Mouse (Mus musculus) spleen, adult 2 months (tissue): ENCODE results near the gene Lrrc71. TPM values are rescaled to one million over a fixed set of nuclear protein-coding genes. Genes with fewer than 3 reads are reported as not detected.

Experiments
- DNase-seq, 2 experiments: peaks; one replicate each; pipeline versions ENCODE4 v3.0.0 to v3.0.0-alpha.2; 2012 to 2021; ENCODE audit warnings: low spot score in 2 of 2, low read depth in 1 of 2
- H3K27ac ChIP-seq: fragments of 200-500 bp; 2 replicates; pipeline ENCODE4 v1.5.1; 2012; ENCODE audit warnings: low read length, inconsistent platforms; ENCODE audit not compliant: insufficient read depth
- H3K27me3 ChIP-seq: fragments of 200-500 bp; 2 replicates; pipeline ENCODE4 v1.6.1; 2012; ENCODE audit warnings: mild to moderate bottlenecking, moderate library complexity, low read length, inconsistent platforms; ENCODE audit not compliant: control insufficient read depth, insufficient read depth
- H3K36me3 ChIP-seq: fragments of 200-500 bp; 2 replicates; pipeline ENCODE4 v1.6.1; 2012; ENCODE audit warnings: mild to moderate bottlenecking, low read length, inconsistent platforms; ENCODE audit not compliant: control insufficient read depth, insufficient read depth
- H3K4me1 ChIP-seq: fragments of 200-500 bp; 2 replicates; pipeline ENCODE4 v1.6.1; 2011; ENCODE audit warnings: inconsistent platforms; ENCODE audit not compliant: control insufficient read depth, insufficient read depth, insufficient read length
- H3K4me3 ChIP-seq: fragments of 200-500 bp; 2 replicates; pipeline ENCODE4 v1.5.1; 2011; ENCODE audit warnings: mild to moderate bottlenecking, inconsistent platforms; ENCODE audit not compliant: insufficient read depth, insufficient read length; ENCODE audit errors: extremely low read depth
- CTCF ChIP-seq: fragments of 200-500 bp; IDR thresholded peaks from 2 replicates; pipeline ENCODE4 v1.5.1; 2011; ENCODE audit warnings: mild to moderate bottlenecking, inconsistent platforms; ENCODE audit not compliant: insufficient read depth, insufficient read length, insufficient replicate concordance; ENCODE audit errors: extremely low read depth
- POLR2A ChIP-seq: fragments of 200-500 bp; IDR thresholded peaks from 2 replicates; pipeline ENCODE4 v1.6.1; 2011; ENCODE audit warnings: low read depth, low read length, inconsistent platforms
- WGBS: fragments of 180-500 bp; shearing (Covaris S2); methylation state at CpG from one replicate; pipeline ENCODE4 v1.1.7; 2018; 5-methylcytosine and 5-hydroxymethylcytosine counted together
- polyA plus RNA-seq: library from polyadenylated mRNA; depleted of rRNA; stranded (reverse); fragments of >200 nt; gene quantifications from 2 replicates; pipeline ENCODE4 v1.2.3, GENCODE M21; 2012

Lrrc71 gene
- polyA plus RNA-seq, 1 experiment: 0.25 TPM

DNA sequence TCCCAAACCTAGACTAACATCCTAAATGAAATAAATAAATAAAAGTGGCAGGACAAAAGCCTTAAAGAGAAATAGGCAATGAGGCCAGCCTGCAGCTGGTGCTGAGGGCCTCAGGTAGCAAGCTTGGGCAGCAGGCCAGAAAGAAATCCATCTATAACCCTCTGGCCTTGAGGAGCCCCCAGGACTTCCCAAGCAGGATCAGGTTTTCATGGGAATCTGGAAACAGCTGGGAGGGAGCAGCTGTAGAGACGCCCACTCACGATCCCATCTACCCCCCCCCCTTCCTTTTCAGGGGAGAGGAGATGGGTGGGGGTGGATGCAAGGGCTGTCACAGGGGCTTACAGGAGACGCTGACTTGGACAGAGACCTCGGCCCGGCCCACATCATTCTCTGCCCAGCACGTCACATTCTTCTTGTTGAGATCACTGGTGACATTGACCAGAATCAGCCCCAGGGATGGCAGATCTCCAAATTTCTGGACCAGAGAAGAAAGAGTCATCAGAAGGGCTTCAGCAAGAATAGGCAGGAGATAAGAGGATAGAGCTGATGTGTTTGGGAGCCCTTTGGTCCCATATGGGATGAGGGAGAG lies 37.3 kb upstream of the Lrrc71 start:
- Histone ChIP-seq H3K4me1 (no peaks in the 10 kb centered on the region), H3K4me3 (no peak overlapping the region), H3K27me3 (no peaks in the 10 kb centered on the region), H3K36me3 (no peaks in the 10 kb centered on the region), H3K27ac (no peak overlapping the region)
- WGBS: 76% methylated on average over 6 of the region's 6 CpGs
- DNase-seq: no peak
- no peak for TF ChIP-seq CTCF
- no peak for TF ChIP-seq POLR2A

GRCm38 (mm10) chr3:87785156-87785555 lies 36.7 kb upstream of the Lrrc71 start:
- 57% methylated on average over 5 of the region's 5 CpGs for WGBS
- Histone ChIP-seq H3K4me1 (no peaks in the 10 kb centered on the region), H3K27me3 (no peaks in the 10 kb centered on the region), H3K36me3 (no peaks in the 10 kb centered on the region), H3K4me3 (no peak overlapping the region), H3K27ac (no peak overlapping the region)
- no peak for DNase-seq
- TF ChIP-seq CTCF (no peak), POLR2A (no peak)

- no peak for TF ChIP-seq CTCF
- no peak for TF ChIP-seq POLR2A
- H3K4me3 ChIP-seq: no peak overlapping the region
- H3K27me3 ChIP-seq: no peaks in the 10 kb centered on the region
- no peak overlapping the region for H3K27ac ChIP-seq
- no peak for DNase-seq
- WGBS: 88% methylated on average over 25 of the region's 25 CpGs
- H3K4me1 ChIP-seq: no peaks in the 10 kb centered on the region
- no peaks in the 10 kb centered on the region for H3K36me3 ChIP-seq
Observed at GRCm38 (mm10) chr3:87783282-87784023, 35.0 kb upstream of the Lrrc71 start.

DNA sequence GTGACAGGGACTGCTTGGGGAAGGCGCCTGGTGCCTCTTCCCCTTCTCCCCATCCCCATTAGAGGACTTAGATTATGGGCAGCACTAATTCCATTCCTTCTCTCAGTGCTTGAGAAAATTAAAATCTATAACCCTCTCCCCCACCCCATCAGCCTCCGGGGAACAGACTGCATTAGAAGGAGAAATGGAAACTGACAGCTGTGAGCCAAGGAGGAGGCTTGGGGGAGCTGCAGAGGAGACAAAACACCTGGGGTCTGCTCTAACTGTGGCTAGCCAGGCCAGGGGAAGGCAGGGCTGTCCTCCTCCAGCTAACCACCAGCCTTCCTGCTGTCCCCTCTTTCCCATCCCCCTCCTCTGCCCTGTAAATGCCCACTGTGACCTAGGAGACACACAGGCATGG lies 30.7 kb upstream of the Lrrc71 start:
- Histone ChIP-seq H3K36me3 (no peaks in the 10 kb centered on the region), H3K4me3 (no peak overlapping the region), H3K27ac (no peak overlapping the region), H3K27me3 (no peaks in the 10 kb centered on the region), H3K4me1 (no peaks in the 10 kb centered on the region)
- TF ChIP-seq CTCF (no peak), POLR2A (no peak)
- no peak for DNase-seq
- WGBS: 54% methylated on average over 2 of the region's 2 CpGs

GRCm38 (mm10) chr3:87778283-87778682 lies 29.9 kb upstream of the Lrrc71 start:
- Histone ChIP-seq H3K4me1 (no peaks in the 10 kb centered on the region), H3K27me3 (no peaks in the 10 kb centered on the region), H3K27ac (no peak overlapping the region), H3K4me3 (no peak overlapping the region), H3K36me3 (no peaks in the 10 kb centered on the region)
- WGBS: 74% methylated on average over 23 of the region's 23 CpGs
- TF ChIP-seq CTCF (no peak), POLR2A (no peak)
- no peak for DNase-seq

DNA sequence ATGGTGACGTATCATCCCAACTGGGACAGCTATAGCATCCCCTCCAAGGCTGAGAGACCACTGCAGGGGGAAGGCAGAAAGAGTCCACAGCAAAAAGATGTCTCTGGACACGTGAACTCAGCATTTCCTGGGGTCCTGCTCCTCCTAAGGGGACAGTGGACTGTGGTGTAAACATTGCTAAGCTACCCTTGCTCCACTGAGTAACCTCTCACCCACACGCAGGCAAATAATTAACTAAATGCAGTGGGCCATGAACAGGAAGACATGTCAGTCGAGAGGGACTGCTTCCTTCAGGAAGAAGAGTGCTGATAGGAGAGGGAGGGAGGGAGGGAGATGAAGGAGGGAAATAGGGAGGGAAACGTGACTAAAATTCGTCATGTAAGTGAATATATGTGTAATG lies 22.7 kb upstream of the Lrrc71 start:
- no peak overlapping the region for H3K4me3 ChIP-seq
- no peak for TF ChIP-seq CTCF
- no peak for TF ChIP-seq POLR2A
- peaks cover 10% of the 10 kb centered on the region; the same call in 1 of the 2 replicates for H3K4me1 ChIP-seq
- H3K36me3 ChIP-seq: no peaks in the 10 kb centered on the region
- WGBS: 59% methylated on average over 6 of the region's 6 CpGs
- no peaks in the 10 kb centered on the region for H3K27me3 ChIP-seq
- no peak for DNase-seq
- H3K27ac ChIP-seq: no peak overlapping the region

GRCm38 (mm10) chr3:87770280-87770679 lies 21.9 kb upstream of the Lrrc71 start:
- no peaks in the 10 kb centered on the region for H3K27me3 ChIP-seq
- no peaks in the 10 kb centered on the region for H3K36me3 ChIP-seq
- peak; percentile 40 to 57 for DNase-seq
- H3K4me3 ChIP-seq: no peak overlapping the region
- H3K27ac ChIP-seq: no peak overlapping the region
- H3K4me1 ChIP-seq: peaks cover 18% of the 10 kb centered on the region; the same call in 1 of the 2 replicates
- TF ChIP-seq POLR2A: no peak
- TF ChIP-seq CTCF: peak; percentile 57; the same call in 1 of the 2 replicates
- under 1% methylated on average over 4 of the region's 4 CpGs for WGBS
